Mouse (Mus musculus) lung, embryonic 14.5 days (tissue): Measurements from ENCODE around the gene Tcf23. TPM values are rescaled to one million over a fixed set of nuclear protein-coding genes. Genes with fewer than 3 reads are reported as not detected.

Source experiments
- ATAC-seq: fragments of 200-750 bp; cut with Nextera tagmentation; 2 replicates; pipeline ENCODE4 v1.8.0; 2017; ENCODE audit warnings: mild to moderate bottlenecking, moderate TSS enrichment, moderate library complexity; ENCODE audit not compliant: insufficient read depth
- DNase-seq: peaks from one replicate; pipeline ENCODE4 v3.0.0-alpha.2; 2015
- H3K27ac ChIP-seq: fragments of 300-500 bp; sonication (generic); 2 replicates; pipeline ENCODE4 v1.5.1; 2014; ENCODE audit warnings: low read depth, mild to moderate bottlenecking, moderate library complexity
- H3K27me3 ChIP-seq: fragments of 300-500 bp; sonication (generic); 2 replicates; pipeline ENCODE4 v1.6.1; 2014; ENCODE audit warnings: low read length, control low read depth; ENCODE audit not compliant: insufficient read depth
- H3K36me3 ChIP-seq: fragments of 300-500 bp; sonication (generic); 2 replicates; pipeline ENCODE4 v1.6.1; 2014; ENCODE audit warnings: control low read depth; ENCODE audit not compliant: insufficient read depth
- H3K4me1 ChIP-seq: fragments of 300-500 bp; sonication (generic); 2 replicates; pipeline ENCODE4 v1.6.1; 2014; ENCODE audit warnings: antibody characterized with exemption, control low read depth; ENCODE audit not compliant: insufficient read depth
- H3K4me2 ChIP-seq: fragments of 300-500 bp; sonication (generic); 2 replicates; pipeline ENCODE4 v1.6.1; 2014; ENCODE audit warnings: mild to moderate bottlenecking
- H3K4me3 ChIP-seq: fragments of 300-500 bp; sonication (generic); 2 replicates; pipeline ENCODE4 v1.5.1; 2014; ENCODE audit warnings: low read depth, low read length
- H3K9ac ChIP-seq: fragments of 300-500 bp; sonication (generic); 2 replicates; pipeline ENCODE4 v1.6.1; 2014
- H3K9me3 ChIP-seq: fragments of 300-500 bp; sonication (generic); 2 replicates; pipeline ENCODE4 v1.6.1; 2016; ENCODE audit warnings: low read depth, low read length, control low read depth
- CTCF ChIP-seq: IDR thresholded peaks from 2 replicates; pipeline ENCODE4 v1.5.1; 2016; ENCODE audit warnings: antibody characterized with exemption, low read depth
- WGBS: fragments of 180-500 bp; shearing (Covaris S2); extraction: QIAGEN DNeasy Blood & Tissue Kit; methylation state at CpG from one replicate; pipeline ENCODE4 v1.1.7; 2014; 5-methylcytosine and 5-hydroxymethylcytosine counted together
- polyA plus RNA-seq: library from polyadenylated mRNA; unstranded; fragments of >200 nt; fragmentation: Nextera tagmentation; extraction: Ambion mirVana; gene quantifications from 2 replicates; pipeline ENCODE4 v1.2.1, GENCODE M21; 2014

Gene Tcf23
- polyA plus RNA-seq, 1 experiment from 2014 or later: 0.25 TPM

DNA sequence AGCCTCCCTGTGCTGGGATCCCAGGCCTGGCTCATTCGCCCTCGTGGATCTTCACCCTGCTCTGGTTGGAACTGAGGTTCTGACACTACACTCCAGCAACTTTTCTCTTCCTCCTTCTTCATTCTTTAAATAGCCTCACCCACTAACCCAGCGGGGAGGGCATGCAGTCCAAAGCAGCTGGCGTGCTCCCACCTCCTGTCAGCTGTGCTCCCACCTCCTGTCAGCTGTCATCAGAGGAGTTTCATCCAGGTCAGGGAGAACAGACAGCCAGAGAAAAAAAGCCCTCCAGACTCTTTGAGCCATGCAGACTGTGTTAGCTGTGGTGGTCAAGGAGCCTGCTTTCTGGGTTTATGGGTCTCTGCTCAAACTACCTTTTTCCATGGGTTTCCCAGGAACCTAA lies 37.1 kb upstream of the Tcf23 start:
- 75% methylated on average over 4 of the region's 4 CpGs for WGBS
- H3K27me3 ChIP-seq: no peaks in the 10 kb centered on the region
- no peak for ATAC-seq
- H3K4me1 ChIP-seq: no peaks in the 10 kb centered on the region
- H3K9me3 ChIP-seq: no peaks in the 10 kb centered on the region
- no peak overlapping the region for H3K27ac ChIP-seq
- H3K4me2 ChIP-seq: no peak overlapping the region
- TF ChIP-seq CTCF: no peak
- no peak for DNase-seq
- H3K4me3 ChIP-seq: no peak overlapping the region
- H3K36me3 ChIP-seq: no peaks in the 10 kb centered on the region
- no peak overlapping the region for H3K9ac ChIP-seq

DNA sequence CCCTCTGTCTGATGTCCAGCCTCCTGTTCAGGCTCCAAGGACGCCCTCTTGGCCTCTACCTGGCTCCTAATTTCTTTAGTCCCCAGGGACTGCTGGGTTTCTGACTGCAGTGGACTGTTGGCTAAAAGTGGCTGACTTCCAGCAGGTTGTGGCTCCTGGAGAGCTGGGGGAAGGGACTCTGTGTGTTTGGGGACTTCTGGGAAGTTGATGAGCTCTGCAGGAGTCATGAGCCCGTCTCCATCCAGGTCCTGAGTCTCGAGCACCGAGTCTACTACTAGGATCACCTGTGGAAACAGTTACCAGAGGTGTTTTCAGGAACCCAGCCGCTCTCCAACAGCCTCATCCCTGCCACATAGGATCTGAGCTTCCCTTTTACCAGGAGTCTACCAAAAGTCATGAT lies 34.8 kb upstream of the Tcf23 start:
- H3K9ac ChIP-seq: no peak overlapping the region
- H3K36me3 ChIP-seq: no peaks in the 10 kb centered on the region
- no peaks in the 10 kb centered on the region for H3K9me3 ChIP-seq
- no peak for ATAC-seq
- H3K27me3 ChIP-seq: no peaks in the 10 kb centered on the region
- no peak for TF ChIP-seq CTCF
- H3K4me2 ChIP-seq: no peak overlapping the region
- H3K4me1 ChIP-seq: no peaks in the 10 kb centered on the region
- no peak overlapping the region for H3K27ac ChIP-seq
- DNase-seq: no peak
- WGBS: 60% methylated on average over 5 of the region's 5 CpGs
- no peak overlapping the region for H3K4me3 ChIP-seq

DNA sequence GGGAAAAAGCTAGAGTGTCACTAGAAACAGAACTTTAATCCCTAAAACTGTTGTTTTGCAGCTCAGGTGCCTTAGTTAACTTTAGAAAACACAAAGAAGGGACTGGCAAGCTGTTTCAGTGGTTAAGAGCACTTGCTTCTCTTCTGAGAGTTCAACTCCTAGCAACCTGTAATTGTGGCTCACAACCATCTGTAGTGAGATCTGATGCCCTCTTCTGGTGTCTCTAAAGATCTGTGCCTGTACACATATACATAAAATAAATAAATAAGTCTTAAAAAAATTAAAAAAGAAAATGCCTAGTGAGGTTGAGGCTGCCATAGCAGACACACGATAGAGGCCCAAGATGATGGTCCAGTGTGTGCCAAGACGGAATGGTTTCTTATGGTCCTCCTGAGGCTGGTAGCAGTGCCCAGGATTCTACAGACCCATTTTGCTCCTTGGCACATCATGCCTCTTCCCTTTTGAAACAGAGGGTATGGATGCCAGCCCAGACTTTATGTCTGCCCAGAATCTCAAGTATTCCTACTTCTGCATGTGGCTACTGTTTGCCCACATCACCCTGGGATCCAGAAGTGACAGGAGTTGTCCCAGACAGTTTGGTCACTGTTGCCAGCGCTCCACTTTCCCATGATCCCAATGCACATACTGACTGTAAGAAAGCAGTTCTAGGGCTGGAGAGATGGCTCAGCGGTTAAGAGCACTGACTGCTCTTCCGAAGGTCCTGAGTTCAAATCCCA lies 33.6 kb upstream of the Tcf23 start:
- H3K9me3 ChIP-seq: no peaks in the 10 kb centered on the region
- DNase-seq (no peak), ATAC-seq (no peak)
- H3K9ac ChIP-seq: no peak overlapping the region
- H3K27me3 ChIP-seq: no peaks in the 10 kb centered on the region
- WGBS: 90% methylated on average over 5 of the region's 5 CpGs
- peak; percentile 15; the same call in 1 of the 2 replicates for TF ChIP-seq CTCF
- no peaks in the 10 kb centered on the region for H3K36me3 ChIP-seq
- H3K4me1 ChIP-seq: no peaks in the 10 kb centered on the region
- no peak overlapping the region for H3K4me3 ChIP-seq
- no peak overlapping the region for H3K4me2 ChIP-seq
- no peak overlapping the region for H3K27ac ChIP-seq

- ATAC-seq (no peak), DNase-seq (no peak)
- no peaks in the 10 kb centered on the region for H3K36me3 ChIP-seq
- peaks cover 9% of the 10 kb centered on the region for H3K27me3 ChIP-seq
- no peaks in the 10 kb centered on the region for H3K9me3 ChIP-seq
- no peak overlapping the region for H3K4me2 ChIP-seq
- TF ChIP-seq CTCF: peak; percentile 40
- WGBS: 89% methylated on average over 2 of the region's 2 CpGs
- peaks cover 3% of the 10 kb centered on the region; the same call in 1 of the 2 replicates for H3K4me1 ChIP-seq
- no peak overlapping the region for H3K9ac ChIP-seq
- H3K27ac ChIP-seq: no peak overlapping the region
- H3K4me3 ChIP-seq: no peak overlapping the region
Observed at GRCm38 (mm10) chr5:30943004-30943403, 25.5 kb upstream of the Tcf23 start.

- no peak for DNase-seq
- Histone ChIP-seq H3K9ac (no peak overlapping the region), H3K36me3 (no peaks in the 10 kb centered on the region), H3K9me3 (no peaks in the 10 kb centered on the region), H3K4me3 (no peak overlapping the region), H3K27me3 (peaks cover 9% of the 10 kb centered on the region), H3K4me1 (peaks cover 3% of the 10 kb centered on the region; the same call in 1 of the 2 replicates), H3K4me2 (no peak overlapping the region), H3K27ac (no peak overlapping the region)
- 82% methylated on average over 6 of the region's 6 CpGs for WGBS
- ATAC-seq: no peak
- no peak for TF ChIP-seq CTCF
Observed at GRCm38 (mm10) chr5:30944344-30944743, 24.1 kb upstream of the Tcf23 start.

DNA sequence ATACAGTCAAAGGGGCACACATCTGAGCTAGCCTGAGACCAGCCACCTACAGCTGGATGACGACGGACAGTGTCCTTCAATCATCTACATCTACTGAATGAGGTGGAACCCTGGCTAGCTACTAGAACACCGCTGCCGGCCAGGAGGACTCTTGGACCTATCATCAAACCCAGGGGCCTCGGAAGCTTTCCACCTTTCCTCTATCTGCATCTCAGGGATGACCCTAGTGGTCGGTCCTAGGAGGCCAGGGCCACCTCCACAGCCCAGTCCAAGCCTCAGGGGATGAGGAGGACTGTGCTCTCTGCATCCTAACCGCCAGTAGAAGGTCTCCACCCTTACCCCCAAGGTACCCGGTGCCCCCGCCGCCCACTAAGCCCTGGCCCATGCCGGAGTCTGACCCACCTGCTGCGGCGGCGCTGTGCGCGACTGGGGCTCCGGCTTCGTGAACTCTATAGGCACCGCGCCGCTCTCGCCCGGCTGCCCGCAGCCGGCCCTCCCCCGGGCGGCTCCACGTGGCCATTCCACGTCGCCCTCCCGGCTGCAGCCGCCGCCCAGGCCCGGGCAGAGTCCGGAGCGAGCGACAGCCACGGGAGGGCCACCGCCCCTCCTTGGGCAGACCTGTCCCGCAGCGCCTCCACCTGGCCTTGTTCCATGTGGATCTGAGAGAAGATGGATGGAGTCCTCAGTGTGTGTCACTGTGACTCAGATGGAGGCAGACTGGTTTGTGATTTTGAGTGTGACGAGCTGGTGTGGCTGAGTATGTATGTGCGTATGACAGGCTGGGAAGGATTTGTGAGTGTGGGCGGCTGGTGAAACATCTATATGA lies 23.3 kb upstream of the Tcf23 start, which contains the start of gene Cgref1:
Gene Cgref1, minus strand, starts transcription at position 636 of the 826 bp plus-strand sequence.
- H3K36me3 ChIP-seq: no peaks in the 10 kb centered on the region
- H3K4me2 ChIP-seq: peak within 1 kb of the TSS; percentile 79
- DNase-seq: peak; percentile 69
- peaks cover 9% of the 10 kb centered on the region for H3K27me3 ChIP-seq
- peak within 1 kb of the TSS; percentile 48 for H3K9ac ChIP-seq
- TF ChIP-seq CTCF: peak; percentile 49
- peak within 1 kb of the TSS; percentile 40 for H3K4me3 ChIP-seq
- ATAC-seq: 0 out of 2 replicates have a peak, but pooled peaks have one; percentile 18
- no peaks in the 10 kb centered on the region for H3K9me3 ChIP-seq
- H3K4me1 ChIP-seq: peaks cover 3% of the 10 kb centered on the region; the same call in 1 of the 2 replicates
- H3K27ac ChIP-seq: no peak within 1 kb of the TSS
- 6% methylated on average over 44 of the region's 44 CpGs for WGBS

DNA sequence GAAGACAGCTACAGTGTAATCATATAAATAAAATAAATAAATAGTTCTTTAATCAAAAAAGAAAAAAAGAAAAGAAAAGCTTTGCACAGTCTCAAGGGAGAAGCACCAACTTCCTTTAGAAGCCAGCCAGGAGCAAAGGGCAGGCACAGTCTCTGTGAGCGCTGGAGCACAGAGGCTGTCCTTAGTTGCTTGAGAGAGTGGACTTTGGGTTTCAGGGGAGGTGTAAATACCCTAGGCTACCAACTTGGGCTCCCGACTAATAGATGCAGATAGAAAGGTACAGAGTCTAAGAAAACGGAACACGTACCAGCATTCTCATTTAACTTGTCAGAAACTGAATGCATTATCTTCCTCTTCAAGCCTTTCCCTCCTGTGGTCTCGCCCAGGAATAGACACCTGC lies 19.8 kb upstream of the Tcf23 start:
- Histone ChIP-seq H3K4me3 (no peak overlapping the region), H3K27me3 (peaks cover 9% of the 10 kb centered on the region), H3K4me2 (no peak overlapping the region), H3K9me3 (no peaks in the 10 kb centered on the region), H3K27ac (no peak overlapping the region), H3K9ac (no peak overlapping the region), H3K36me3 (peaks cover 15% of the 10 kb centered on the region), H3K4me1 (peaks cover 3% of the 10 kb centered on the region; the same call in 1 of the 2 replicates)
- no peak for TF ChIP-seq CTCF
- no peak for DNase-seq
- no peak for ATAC-seq
- 79% methylated on average over 5 of the region's 5 CpGs for WGBS
